Mouse (Mus musculus) telencephalon, adult 2 months (tissue): ENCODE measurements around the gene Ank.
A peak's percentile ranks its signal among the peaks of the same experiment; 100 is the strongest.
"Not testable (repeated sequence)": the region's sequence is repeated elsewhere in the genome, so short reads cannot be mapped to it uniquely, and the experiment has no call there.

ENCODE experiments used
- DNase-seq: peaks from one replicate; pipeline ENCODE4 v3.0.0-alpha.2; 2011; ENCODE audit warnings: low read depth, low spot score

The Ank gene

DNA sequence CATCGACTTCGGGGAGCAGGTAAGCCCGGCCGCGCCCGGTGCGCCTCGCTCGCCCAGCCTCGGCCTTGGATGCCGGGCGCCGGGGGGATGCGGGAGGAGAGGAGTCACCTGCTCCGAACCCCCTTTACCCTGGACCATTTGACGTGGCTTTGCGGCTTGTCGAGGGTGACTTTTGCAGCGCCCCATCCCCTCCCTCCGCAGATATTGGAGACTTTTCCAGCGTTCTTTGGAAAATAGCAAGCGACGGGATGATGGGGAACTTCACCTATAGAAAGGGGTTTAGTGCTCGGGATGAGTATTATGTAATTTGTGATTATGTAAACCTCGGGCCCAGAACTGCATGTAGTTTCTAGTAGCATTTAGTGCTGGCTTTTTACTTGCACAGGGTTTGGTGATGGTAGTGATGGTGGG is 609 bp downstream of the Ank start:
- peak; percentile 51 for DNase-seq

- peak; percentile 50 for DNase-seq
Observed at GRCm38 (mm10) chr15:27467641-27468040, 1.2 kb downstream of the Ank start.

DNA sequence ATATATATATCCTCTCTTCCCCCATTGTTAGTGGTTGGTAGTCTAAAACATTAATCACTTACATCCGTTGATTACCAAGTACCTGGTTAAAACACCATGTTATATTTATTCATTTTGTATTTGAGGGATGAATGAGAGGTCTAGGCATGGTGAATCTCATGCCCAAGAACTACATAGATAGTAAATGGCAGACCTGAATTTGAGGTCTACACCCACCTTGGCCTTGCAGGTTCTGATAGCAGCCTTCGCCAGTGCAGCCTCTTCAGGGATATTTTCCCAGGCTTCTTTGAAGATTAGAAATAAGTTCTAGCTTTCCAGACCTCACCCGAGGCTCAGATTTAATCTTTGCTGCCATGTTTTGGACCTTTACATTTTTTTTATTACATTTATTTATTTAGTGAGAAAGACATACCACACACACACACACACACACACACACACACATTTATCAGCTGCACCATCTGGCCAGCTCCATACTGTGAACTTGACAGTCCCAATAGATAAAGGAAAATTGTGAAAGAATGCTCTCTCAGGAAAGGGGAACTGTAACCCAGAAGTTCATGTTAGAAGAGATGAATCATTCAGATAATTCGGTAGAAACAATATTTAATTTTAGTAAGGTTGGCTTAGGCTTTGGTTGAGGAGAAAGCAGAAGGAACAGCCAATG is 2.5 kb downstream of the Ank start:
- DNase-seq, result no peak

DNA sequence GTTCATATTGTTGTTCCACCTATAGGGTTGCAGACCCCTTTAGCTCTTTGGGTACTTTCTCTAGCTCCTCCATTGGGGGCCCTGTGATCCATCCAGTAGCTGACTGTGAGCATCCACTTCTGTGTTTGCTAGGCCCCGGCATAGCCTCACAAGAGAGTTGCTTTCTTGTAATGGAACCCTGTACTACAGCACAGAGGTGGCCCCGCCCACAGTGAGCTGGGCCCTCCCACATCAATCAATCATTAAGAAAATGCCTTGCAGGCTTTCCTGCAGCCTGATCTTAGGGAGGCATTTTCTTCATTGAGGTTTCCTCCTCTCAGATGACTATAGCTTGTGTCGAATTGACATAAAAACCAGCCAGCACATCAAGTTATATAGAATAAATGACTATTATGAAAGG is 3.9 kb downstream of the Ank start:
- not testable (repeated sequence) for DNase-seq

DNA sequence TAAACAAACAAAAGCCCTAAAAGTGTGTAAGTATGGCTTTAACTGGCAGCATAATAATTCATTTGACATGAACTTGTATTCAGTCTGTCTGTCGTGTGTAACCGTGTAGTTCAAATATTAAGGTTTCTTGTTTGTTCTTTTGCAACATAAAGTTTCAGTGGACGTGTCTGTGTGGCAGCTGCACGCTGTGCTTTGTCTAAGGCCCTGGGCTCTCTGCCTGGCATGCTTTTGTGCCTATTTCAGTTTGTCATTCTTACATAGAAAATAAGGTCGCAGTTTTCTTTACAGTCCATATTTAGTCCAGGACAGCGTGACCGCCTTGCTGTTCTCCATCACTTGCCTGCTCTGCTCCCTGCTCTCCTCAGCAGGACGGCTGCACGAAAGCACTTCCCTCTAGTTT is 5.8 kb downstream of the Ank start:
- DNase-seq, result no peak

DNA sequence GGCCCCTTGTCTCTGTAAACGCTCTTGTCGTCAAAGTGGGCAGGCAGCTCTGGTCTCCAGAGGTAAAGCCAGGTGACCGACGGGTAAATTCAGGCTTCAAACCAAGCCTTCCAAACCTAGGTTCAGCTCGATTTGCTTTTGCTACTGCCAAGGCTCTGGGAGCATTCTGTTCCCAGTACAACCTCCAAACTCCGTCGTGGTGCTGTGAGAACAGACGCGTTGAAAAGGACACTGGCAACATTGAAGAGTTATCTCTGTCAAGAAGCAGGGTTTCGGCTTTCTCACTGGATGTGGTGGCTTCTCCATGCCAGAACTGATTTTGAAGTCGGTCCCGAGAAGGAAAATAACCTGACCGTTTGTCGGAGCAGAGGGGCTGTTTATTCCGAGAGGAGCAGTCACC is 9.5 kb downstream of the Ank start:
- no peak for DNase-seq

DNA sequence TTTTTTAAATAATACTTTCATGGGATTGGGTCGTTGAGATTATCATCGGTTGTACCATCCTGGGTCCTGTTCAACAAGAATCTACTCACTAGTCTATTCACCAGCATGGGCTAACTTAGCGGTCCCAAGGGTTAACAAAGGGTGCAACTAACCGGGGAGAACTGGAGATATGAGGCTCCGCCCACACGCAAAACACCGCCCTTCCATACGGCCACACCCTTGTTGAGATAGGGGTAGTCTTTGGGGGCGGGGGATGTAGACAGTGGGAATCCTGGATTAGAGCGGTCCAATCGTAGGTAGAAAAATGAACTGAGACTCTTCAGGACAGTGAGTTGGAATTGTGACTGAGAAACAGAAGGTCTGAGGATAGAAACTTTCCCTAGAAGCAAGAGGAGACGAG is 10.2 kb downstream of the Ank start:
- DNase-seq, result no peak

DNA sequence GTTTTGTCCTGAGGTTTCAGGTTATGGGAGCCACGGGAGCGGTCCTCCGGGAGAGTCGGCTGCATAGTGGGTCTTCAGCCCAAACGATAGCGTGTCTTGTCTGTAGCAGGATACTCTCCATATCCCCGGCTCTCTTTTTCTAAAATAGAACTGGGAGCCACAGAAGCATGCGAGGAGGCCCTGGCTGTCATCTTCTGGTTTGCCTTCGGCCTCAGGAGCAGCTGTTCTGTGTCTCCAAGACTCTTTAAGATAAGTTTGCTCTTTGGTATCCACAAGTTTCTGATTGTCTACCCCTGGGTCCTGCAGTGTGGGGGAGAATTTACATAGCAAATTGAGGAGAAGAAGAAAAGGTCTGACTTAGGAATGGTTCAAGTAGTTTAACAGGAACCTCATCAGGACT is 10.7 kb downstream of the Ank start:
- no peak for DNase-seq

- no peak for DNase-seq
Observed at GRCm38 (mm10) chr15:27477630-27478029, 11.2 kb downstream of the Ank start.

DNA sequence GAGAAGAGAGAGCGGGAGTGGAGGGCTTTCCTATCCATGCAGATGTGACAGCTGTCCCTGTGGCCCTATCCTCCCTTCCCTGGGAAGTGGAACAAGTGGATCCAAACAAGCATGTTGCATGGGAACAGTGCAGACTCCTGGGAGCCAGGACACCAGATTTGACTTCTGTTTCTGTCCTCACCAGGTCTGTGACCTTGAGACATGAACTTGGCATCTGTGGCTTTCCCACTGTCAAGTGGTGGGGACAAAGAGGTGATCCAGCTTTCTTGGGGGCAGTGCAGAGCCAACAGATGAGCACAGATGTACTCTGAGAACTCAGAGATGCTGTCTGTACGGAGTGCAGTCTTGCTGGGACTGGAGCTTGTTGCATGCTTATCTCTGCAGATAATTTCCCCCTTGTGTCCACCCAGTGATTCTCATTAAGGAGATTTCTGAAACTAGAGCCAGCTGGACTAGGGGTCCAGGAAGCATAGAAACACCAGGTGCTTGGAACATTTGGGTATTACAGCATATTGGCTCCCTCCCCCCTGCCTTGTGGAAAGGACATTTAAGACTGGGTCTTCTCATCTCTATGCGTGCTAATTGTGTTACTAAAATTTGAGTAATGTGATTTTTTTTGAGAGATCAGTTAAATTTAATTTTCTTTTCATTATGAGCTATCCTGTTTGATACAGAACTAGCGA is 14.0 kb downstream of the Ank start:
- no peak for DNase-seq

GRCm38 (mm10) chr15:27481956-27482355 is 15.5 kb downstream of the Ank start:
- no peak for DNase-seq

DNA sequence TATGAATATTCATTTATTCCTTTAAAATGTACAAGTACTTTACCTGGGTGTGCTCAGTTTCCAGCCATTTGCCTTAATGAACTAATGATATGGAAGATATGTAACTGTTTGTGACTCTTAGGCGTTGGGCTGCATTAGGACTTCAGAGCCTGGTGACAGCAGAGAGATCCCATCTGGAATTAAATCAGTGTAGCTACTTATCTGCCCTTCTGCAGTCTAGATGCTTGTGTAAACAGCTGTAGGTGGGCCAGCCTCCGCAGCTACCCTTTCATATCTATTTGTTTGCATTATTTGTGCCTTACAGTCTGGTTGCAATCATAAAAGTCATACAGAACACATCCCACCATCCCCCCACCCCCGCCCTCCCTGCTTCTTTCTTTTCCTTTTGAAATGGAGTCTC is 16.7 kb downstream of the Ank start:
- DNase-seq, result no peak

GRCm38 (mm10) chr15:27485567-27486278 is 19.2 kb downstream of the Ank start:
- no peak for DNase-seq

GRCm38 (mm10) chr15:27486279-27486618 is 19.8 kb downstream of the Ank start:
- no peak for DNase-seq

DNA sequence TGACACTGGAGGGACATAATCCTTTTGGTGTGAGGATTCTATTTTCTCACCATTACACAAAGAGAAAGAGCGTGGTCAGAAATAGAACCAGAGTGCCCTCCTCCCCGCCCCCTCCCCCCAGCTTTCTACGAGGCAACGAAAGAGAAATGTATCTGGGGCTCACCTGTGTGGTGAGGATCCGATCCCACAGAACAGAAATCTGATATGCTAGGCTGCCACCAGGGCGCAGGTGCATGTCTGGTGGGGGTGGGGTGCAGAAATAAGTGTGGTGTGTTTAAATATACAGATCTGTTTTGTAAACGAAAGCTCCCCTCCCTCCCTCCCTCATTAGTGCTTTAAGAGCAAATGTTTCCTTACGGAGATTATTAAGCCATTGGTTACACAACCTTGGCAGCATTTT is 20.6 kb downstream of the Ank start:
- DNase-seq, result no peak

- DNase-seq, result peak; percentile 49
Observed at GRCm38 (mm10) chr15:27488042-27488441, 21.6 kb downstream of the Ank start.

DNA sequence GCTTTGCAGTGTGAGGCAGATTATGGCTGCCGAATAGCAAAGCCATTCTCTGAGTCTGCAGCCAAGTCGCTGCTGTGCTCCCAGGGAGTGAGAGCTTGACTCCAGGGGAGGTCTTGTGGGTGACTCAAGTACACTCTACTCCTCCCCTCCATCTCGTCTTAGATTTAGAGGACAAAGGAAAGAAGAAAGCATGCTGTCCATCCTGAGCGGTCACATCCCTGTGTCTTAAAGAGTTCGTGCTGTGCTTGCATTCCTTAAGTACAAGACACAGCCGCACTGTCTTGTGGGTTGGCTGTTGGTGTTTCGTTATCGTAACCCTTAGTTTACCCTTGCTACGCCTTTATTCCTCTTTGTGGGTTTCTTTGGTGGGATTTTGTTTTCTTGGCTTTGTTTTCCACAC is 24.2 kb downstream of the Ank start:
- DNase-seq, result no peak

GRCm38 (mm10) chr15:27491425-27492070 is 25.1 kb downstream of the Ank start:
- DNase-seq, result no peak

DNA sequence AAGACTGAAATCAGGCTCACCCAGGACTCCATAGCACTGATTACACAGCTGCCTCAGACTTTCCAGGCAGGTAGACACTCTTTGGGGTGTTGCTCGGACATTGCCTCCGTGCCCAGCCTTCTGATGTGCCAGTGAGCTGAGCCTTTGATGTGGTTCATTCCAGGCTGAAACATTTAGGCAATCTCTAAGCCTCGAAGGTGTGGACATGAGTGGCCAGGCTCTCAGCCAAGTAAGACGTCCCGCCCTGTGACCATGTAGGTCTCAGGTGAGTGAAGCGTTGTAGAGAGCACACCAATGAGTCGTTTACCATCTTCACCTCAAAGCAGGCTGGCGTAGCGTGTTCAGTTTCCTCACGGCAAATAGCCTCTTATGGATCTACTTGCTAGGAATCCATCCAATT is 25.7 kb downstream of the Ank start:
- DNase-seq, result no peak

DNA sequence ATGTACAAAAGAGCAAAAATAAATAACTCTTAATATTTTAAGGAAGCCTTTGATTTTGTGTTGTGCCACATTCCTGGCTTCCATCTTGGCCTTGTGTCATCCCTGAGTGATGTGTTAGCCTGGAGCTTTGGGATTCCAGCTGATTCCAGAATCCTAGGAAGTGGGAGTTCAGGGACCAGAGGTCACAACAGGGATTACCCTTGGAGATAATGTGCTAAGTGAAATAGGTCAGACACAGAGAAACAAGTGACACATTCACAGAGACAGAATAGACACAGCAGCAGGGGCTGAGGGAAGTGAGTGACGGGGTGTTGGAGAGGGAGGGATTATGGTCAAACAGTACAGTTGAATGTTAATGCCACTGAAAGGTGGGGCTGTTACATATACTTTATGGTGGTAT is 26.3 kb downstream of the Ank start:
- DNase-seq, result no peak

GRCm38 (mm10) chr15:27493516-27493915 is 27.0 kb downstream of the Ank start:
- no peak for DNase-seq

DNA sequence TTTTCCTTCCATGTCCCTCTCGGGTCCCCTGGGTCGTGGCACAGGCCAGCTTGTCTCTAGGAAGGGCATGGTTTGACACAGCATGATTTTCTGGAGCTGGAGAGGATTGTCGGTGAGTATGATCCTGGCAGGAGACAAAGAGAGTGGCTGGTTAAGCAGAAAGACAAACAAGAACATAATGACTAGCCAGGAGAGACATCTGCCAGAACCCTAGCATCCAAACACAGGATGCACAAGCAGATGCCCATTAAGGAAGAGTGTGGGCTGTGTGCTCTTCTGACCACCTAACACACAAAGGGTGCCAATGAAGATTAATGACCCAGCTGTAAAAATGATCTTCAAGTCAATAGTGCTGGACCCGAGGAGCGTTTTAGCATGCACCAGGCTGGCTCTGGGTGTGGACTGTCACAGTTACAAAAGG is 29.5 kb downstream of the Ank start:
- DNase-seq, result no peak
